Mouse (Mus musculus): Measurements from ENCODE around the gene Cyp2f2. TPM values are rescaled to one million over a fixed set of nuclear protein-coding genes. Genes with fewer than 3 reads are reported as not detected.
A peak's percentile ranks its signal among the peaks of the same experiment; 100 is the strongest.

Cyp2f2 gene
- polyA plus RNA-seq, 1 experiment from 2014 or later: 91.6 TPM

DNA sequence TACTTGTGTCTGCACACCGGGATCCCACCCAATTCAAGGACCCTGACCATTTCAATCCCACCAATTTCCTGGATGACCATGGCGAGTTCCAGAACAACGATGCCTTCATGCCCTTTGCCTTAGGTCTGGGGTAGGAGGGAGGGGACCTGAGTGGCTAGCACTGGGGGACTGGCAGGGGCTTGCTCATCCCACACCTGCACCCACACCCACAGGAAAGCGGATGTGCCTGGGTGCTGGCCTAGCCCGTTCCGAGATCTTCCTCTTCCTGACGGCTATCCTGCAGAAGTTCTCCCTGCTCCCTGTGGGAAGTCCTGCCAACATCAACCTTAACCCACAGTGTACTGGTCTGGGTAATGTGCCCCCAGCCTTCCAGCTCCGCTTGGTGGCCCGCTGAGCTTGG lies 38.5 kb downstream of the Cyp2f2 start:
- Histone ChIP-seq H3K27me3 (replicated peaks) (no peaks in the 10 kb centered on the region), H3K4me3 (replicated peaks) (no peak overlapping the region), H3K9ac (no peak overlapping the region), H3K4me2 (no peak overlapping the region), H3K36me3 (peaks cover 25% of the 10 kb centered on the region), H3K27ac (no peak overlapping the region), H3K4me1 (peaks cover 31% of the 10 kb centered on the region), H3K9me3 (no peaks in the 10 kb centered on the region)
- 94% methylated on average over 9 of the region's 9 CpGs for WGBS
- ATAC-seq (ENCODE audit: insufficient read depth, low FRiP score, low read depth): no peak

GRCm38 (mm10) chr7:27159256-27159655 lies 39.5 kb downstream of the Cyp2f2 start:
- H3K4me3 ChIP-seq (replicated peaks): no peak overlapping the region
- 91% methylated on average over 6 of the region's 6 CpGs for WGBS
- peaks cover 38% of the 10 kb centered on the region for H3K4me1 ChIP-seq
- H3K4me2 ChIP-seq: no peak overlapping the region
- H3K9ac ChIP-seq: no peak overlapping the region
- no peak for ATAC-seq (ENCODE audit: insufficient read depth, low FRiP score, low read depth)
- no peaks in the 10 kb centered on the region for H3K9me3 ChIP-seq
- no peaks in the 10 kb centered on the region for H3K27me3 ChIP-seq (replicated peaks)
- peaks cover 34% of the 10 kb centered on the region for H3K36me3 ChIP-seq
- H3K27ac ChIP-seq: no peak overlapping the region

GRCm38 (mm10) chr7:27159882-27160281 lies 40.2 kb downstream of the Cyp2f2 start:
- no peaks in the 10 kb centered on the region for H3K27me3 ChIP-seq (replicated peaks)
- H3K4me2 ChIP-seq: no peak overlapping the region
- H3K4me1 ChIP-seq: peaks cover 44% of the 10 kb centered on the region
- no peaks in the 10 kb centered on the region for H3K9me3 ChIP-seq
- ATAC-seq (ENCODE audit: insufficient read depth, low FRiP score, low read depth): peak; percentile 88
- H3K27ac ChIP-seq: no peak overlapping the region
- 15% methylated on average over 8 of the region's 8 CpGs for WGBS
- H3K36me3 ChIP-seq: peaks cover 38% of the 10 kb centered on the region
- H3K4me3 ChIP-seq (replicated peaks): no peak overlapping the region
- no peak overlapping the region for H3K9ac ChIP-seq

GRCm38 (mm10) chr7:27160921-27161320 lies 41.2 kb downstream of the Cyp2f2 start:
- Histone ChIP-seq H3K27me3 (replicated peaks) (no peaks in the 10 kb centered on the region), H3K36me3 (peaks cover 38% of the 10 kb centered on the region), H3K4me1 (peaks cover 52% of the 10 kb centered on the region), H3K4me2 (no peak overlapping the region), H3K9ac (no peak overlapping the region), H3K4me3 (replicated peaks) (no peak overlapping the region), H3K9me3 (no peaks in the 10 kb centered on the region), H3K27ac (0 out of 2 replicates have a peak overlapping the region, but pooled peaks have one; percentile 9)
- no peak for ATAC-seq (ENCODE audit: insufficient read depth, low FRiP score, low read depth)
- WGBS: 82% methylated on average over 3 of the region's 3 CpGs

GRCm38 (mm10) chr7:27161744-27162143 lies 42.0 kb downstream of the Cyp2f2 start:
- Histone ChIP-seq H3K4me1 (peaks cover 52% of the 10 kb centered on the region), H3K36me3 (peaks cover 38% of the 10 kb centered on the region), H3K27ac (no peak overlapping the region), H3K4me2 (no peak overlapping the region), H3K9ac (no peak overlapping the region), H3K4me3 (replicated peaks) (no peak overlapping the region), H3K27me3 (replicated peaks) (no peaks in the 10 kb centered on the region), H3K9me3 (no peaks in the 10 kb centered on the region)
- ATAC-seq (ENCODE audit: insufficient read depth, low FRiP score, low read depth): no peak
- WGBS: 73% methylated on average over 4 of the region's 4 CpGs

DNA sequence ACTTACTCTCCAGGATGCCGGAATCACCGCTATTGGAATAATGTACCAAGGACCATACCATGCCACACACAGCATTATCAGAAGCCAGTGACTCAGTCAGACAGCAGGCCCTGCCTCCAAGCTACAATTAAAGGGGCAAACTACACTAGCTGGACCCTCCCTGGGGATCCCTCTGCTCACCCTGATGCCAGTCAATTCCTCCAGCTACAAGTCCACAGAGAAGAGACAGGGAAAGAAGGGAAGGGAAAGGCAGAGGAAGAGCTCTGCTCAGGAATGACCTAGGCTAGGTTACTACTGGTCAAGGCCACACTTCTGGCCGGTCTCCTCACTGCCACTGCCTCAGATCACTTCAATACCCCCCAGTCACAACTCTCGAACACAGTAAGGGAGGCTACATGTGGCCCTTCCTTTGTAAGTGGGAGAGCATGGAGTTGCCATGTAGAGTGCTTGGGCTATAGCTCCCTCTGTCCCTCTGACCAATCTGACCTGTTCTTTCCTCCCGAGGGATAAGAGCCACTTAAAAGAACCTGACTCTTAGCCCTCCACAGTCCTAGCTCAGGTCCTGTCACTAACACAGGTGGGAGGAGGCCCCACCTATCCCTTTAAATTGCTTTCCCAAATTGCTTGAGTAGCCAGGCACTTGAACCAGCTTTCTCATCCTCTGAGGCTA lies 43.2 kb downstream of the Cyp2f2 start:
- no peak overlapping the region for H3K27ac ChIP-seq
- peaks cover 59% of the 10 kb centered on the region for H3K4me1 ChIP-seq
- no peak for ATAC-seq (ENCODE audit: insufficient read depth, low FRiP score, low read depth)
- WGBS: 73% methylated on average over 5 of the region's 5 CpGs
- no peaks in the 10 kb centered on the region for H3K9me3 ChIP-seq
- H3K4me3 ChIP-seq (replicated peaks): no peak overlapping the region; the same call in 1 of the 2 replicates
- H3K9ac ChIP-seq: no peak overlapping the region
- no peaks in the 10 kb centered on the region for H3K27me3 ChIP-seq (replicated peaks)
- peak overlapping the region; percentile 77; the same call in 1 of the 2 replicates for H3K4me2 ChIP-seq
- H3K36me3 ChIP-seq: peaks cover 34% of the 10 kb centered on the region

DNA sequence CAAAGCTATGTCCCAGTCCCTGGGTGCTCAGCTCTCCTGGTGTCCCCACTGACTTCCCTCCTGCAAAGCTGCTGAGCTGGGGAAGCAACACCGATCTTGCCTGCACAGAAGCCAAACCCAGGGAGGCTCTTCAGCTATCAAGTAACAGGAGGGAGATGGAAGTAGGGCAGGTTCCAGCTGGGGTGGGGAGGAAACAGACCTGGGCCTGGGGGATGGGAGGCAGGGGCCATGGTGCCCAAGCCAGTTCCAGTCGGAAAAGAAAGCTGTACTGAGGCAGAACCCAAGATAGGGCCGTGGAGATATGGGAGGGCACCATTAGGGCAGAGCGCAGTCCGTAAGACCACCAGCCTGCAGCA lies 43.7 kb downstream of the Cyp2f2 start:
- no peak overlapping the region; the same call in 1 of the 2 replicates for H3K4me3 ChIP-seq (replicated peaks)
- no peaks in the 10 kb centered on the region for H3K27me3 ChIP-seq (replicated peaks)
- peaks cover 30% of the 10 kb centered on the region for H3K36me3 ChIP-seq
- no peaks in the 10 kb centered on the region for H3K9me3 ChIP-seq
- ATAC-seq (ENCODE audit: insufficient read depth, low FRiP score, low read depth): no peak
- 70% methylated on average over 5 of the region's 5 CpGs for WGBS
- H3K4me2 ChIP-seq: peak overlapping the region; percentile 77
- no peak overlapping the region for H3K9ac ChIP-seq
- H3K4me1 ChIP-seq: peaks cover 59% of the 10 kb centered on the region
- H3K27ac ChIP-seq: no peak overlapping the region

DNA sequence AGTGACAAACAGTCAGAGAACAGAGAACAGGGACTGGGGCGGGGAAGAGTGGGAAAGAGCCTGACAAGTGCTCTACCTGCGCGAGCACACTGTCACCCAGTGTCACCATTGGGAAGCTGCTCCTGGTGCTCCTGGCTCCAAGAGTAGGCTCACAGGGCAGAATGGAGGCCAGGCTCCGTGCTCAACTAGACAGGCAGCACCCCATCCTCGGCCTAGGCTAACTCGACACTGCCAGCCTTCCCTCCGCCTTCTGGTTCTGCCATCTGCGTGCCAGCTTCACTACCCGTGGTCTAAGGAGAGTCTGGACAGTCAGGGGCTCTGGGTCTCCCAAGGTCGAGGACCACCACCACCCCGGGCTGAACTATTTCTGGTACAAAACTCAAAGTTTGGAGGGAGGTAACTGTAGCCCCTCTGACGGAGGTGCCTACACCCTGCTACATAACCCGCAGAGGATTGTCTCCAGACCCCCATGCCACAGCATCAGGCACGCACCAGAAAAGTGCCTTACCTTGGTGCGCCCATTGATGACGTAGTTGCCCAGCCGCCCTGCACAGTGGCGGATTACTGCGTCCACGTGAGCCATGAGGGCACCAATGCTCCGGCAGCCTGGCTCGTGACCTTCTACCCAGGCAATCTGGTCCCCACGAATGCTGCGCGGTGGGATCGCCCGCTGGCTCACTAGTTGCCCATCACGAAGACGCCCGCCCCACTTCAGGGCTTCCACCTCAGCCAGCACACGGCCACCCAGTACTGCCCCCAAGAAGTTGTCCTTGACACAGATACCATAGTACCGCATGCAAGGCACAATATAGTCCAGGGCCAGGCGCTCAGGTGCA lies 44.6 kb downstream of the Cyp2f2 start:
- H3K27ac ChIP-seq: no peak overlapping the region
- no peaks in the 10 kb centered on the region for H3K27me3 ChIP-seq (replicated peaks)
- H3K4me2 ChIP-seq: peak overlapping the region; percentile 77
- no peaks in the 10 kb centered on the region for H3K9me3 ChIP-seq
- peaks cover 59% of the 10 kb centered on the region for H3K4me1 ChIP-seq
- H3K9ac ChIP-seq: no peak overlapping the region
- peak overlapping the region; percentile 74 for H3K4me3 ChIP-seq (replicated peaks)
- H3K36me3 ChIP-seq: peaks cover 21% of the 10 kb centered on the region
- WGBS: 79% methylated on average over 33 of the region's 33 CpGs
- no peak for ATAC-seq (ENCODE audit: insufficient read depth, low FRiP score, low read depth)

GRCm38 (mm10) chr7:27165007-27165655 lies 45.4 kb downstream of the Cyp2f2 start:
- peaks cover 19% of the 10 kb centered on the region; the same call in 1 of the 2 replicates for H3K36me3 ChIP-seq
- H3K4me3 ChIP-seq (replicated peaks): peak overlapping the region; percentile 74
- H3K27ac ChIP-seq: 0 out of 2 replicates have a peak overlapping the region, but pooled peaks have one; percentile 98
- WGBS: 70% methylated on average over 23 of the region's 23 CpGs
- H3K4me1 ChIP-seq: peaks cover 56% of the 10 kb centered on the region
- H3K4me2 ChIP-seq: peak overlapping the region; percentile 77
- no peak for ATAC-seq (ENCODE audit: insufficient read depth, low FRiP score, low read depth)
- no peaks in the 10 kb centered on the region for H3K27me3 ChIP-seq (replicated peaks)
- H3K9me3 ChIP-seq: no peaks in the 10 kb centered on the region
- H3K9ac ChIP-seq: 0 out of 2 replicates have a peak overlapping the region, but pooled peaks have one; percentile 65

GRCm38 (mm10) chr7:27165696-27166095 lies 46.0 kb downstream of the Cyp2f2 start:
- Histone ChIP-seq H3K27ac (peak overlapping the region; percentile 98), H3K4me3 (replicated peaks) (peak overlapping the region; percentile 74), H3K4me2 (peak overlapping the region; percentile 77), H3K9me3 (no peaks in the 10 kb centered on the region), H3K36me3 (peaks cover 19% of the 10 kb centered on the region; the same call in 1 of the 2 replicates), H3K4me1 (peaks cover 52% of the 10 kb centered on the region), H3K27me3 (replicated peaks) (no peaks in the 10 kb centered on the region), H3K9ac (peak overlapping the region; percentile 65)
- ATAC-seq (ENCODE audit: insufficient read depth, low FRiP score, low read depth): no peak
- WGBS: 4% methylated on average over 8 of the region's 8 CpGs

DNA sequence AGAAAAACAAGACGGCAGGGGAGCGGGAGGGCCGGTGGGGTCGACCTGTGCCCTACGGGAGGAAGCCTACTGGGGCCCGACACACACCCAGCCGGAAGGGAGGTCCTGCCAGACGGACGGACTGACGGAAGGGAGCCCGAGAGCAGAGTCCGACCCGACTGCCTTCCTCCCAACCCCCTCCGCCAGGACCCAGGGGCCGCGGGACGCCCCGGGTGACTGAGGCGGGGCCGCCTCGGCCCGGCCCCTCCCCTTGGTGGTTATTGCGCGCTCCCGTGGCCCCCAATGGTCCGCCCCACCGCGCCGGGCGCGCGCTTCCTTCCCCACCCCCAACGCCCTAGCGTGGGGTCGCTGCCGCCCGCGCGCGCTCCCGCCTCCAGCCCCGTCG lies 46.5 kb downstream of the Cyp2f2 start:
- Histone ChIP-seq H3K27me3 (replicated peaks) (no peaks in the 10 kb centered on the region), H3K4me3 (replicated peaks) (peak overlapping the region; percentile 74), H3K4me1 (peaks cover 47% of the 10 kb centered on the region), H3K36me3 (peaks cover 24% of the 10 kb centered on the region; the same call in 1 of the 2 replicates), H3K9ac (peak overlapping the region; percentile 65), H3K4me2 (peak overlapping the region; percentile 77), H3K27ac (peak overlapping the region; percentile 98), H3K9me3 (no peaks in the 10 kb centered on the region)
- ATAC-seq (ENCODE audit: insufficient read depth, low FRiP score, low read depth): peak; percentile 79
- WGBS: 0% methylated on average over 39 of the region's 43 CpGs

Measured in stomach, embryonic 15.5 days (tissue).